Mouse (Mus musculus) forebrain, embryonic 12.5 days (tissue): Measurements from ENCODE around the gene Camk1. TPM values are rescaled to one million over a fixed set of nuclear protein-coding genes. Genes with fewer than 3 reads are reported as not detected.

Experiments used
- ATAC-seq: fragments of 200-750 bp; cut with Nextera tagmentation; 2 replicates; pipeline ENCODE4 v1.8.0; 2017; ENCODE audit warnings: moderate TSS enrichment; ENCODE audit not compliant: low FRiP score
- H3K27ac ChIP-seq: fragments of 300-500 bp; sonication (generic); 2 replicates; pipeline ENCODE4 v1.5.1; 2016; ENCODE audit warnings: mild to moderate bottlenecking
- H3K27me3 ChIP-seq: fragments of 300-500 bp; sonication (generic); 2 replicates; pipeline ENCODE4 v1.6.1; 2016; ENCODE audit warnings: mild to moderate bottlenecking
- H3K36me3 ChIP-seq: fragments of 300-500 bp; sonication (generic); replicated peaks from 2 replicates; pipeline ENCODE4 v1.6.1; 2016; ENCODE audit warnings: mild to moderate bottlenecking
- H3K4me1 ChIP-seq: fragments of 300-500 bp; sonication (generic); 2 replicates; pipeline ENCODE4 v1.6.1; 2016
- H3K4me2 ChIP-seq: fragments of 300-500 bp; sonication (generic); 2 replicates; pipeline ENCODE4 v1.6.1; 2016; ENCODE audit warnings: mild to moderate bottlenecking, moderate library complexity
- H3K4me3 ChIP-seq: fragments of 300-500 bp; sonication (generic); replicated peaks from 2 replicates; pipeline ENCODE4 v1.5.1; 2016; ENCODE audit warnings: mild to moderate bottlenecking
- H3K9ac ChIP-seq: fragments of 300-500 bp; sonication (generic); 2 replicates; pipeline ENCODE4 v1.6.1; 2016; ENCODE audit warnings: mild to moderate bottlenecking
- H3K9me3 ChIP-seq: fragments of 300-500 bp; sonication (generic); 2 replicates; pipeline ENCODE4 v1.6.1; 2016
- WGBS: fragments of 180-500 bp; shearing (Covaris S2); methylation state at CpG from one replicate; pipeline ENCODE4 v1.1.7; 2016; 5-methylcytosine and 5-hydroxymethylcytosine counted together
- polyA plus RNA-seq: library from polyadenylated mRNA; unstranded; fragments of >200 nt; fragmentation: Nextera tagmentation; extraction: Ambion mirVana; gene quantifications from 2 replicates; pipeline ENCODE4 v1.2.1, GENCODE M21; 2016

The Camk1 gene
- polyA plus RNA-seq, 1 experiment from 2014 or later: 59.1 TPM

DNA sequence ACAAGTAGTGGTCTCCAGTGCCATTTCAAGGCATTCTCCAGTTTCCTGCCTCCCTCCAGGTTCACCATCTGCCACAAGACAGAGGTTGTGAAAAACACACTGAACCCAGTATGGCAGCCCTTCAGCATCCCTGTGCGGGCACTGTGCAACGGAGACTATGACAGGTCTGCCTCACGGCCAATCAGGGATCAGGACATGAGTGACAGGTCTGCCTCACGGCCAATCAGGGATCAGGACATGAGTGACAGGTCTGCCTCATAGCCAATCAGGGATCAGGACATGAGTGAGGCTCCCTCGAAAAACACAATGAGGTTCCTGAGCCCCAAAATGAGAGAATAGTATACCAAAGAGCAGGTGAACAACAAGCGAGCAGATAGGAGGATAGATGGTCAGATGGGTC, 53.4 kb downstream of the Camk1 start:
- H3K27me3 ChIP-seq: peaks cover 6% of the 10 kb centered on the region
- no peaks in the 10 kb centered on the region for H3K4me1 ChIP-seq
- no peak overlapping the region for H3K27ac ChIP-seq
- 70% methylated on average over 6 of the region's 6 CpGs for WGBS
- no peak overlapping the region for H3K9ac ChIP-seq
- no peak overlapping the region for H3K4me2 ChIP-seq
- H3K4me3 ChIP-seq: no peak overlapping the region
- no peaks in the 10 kb centered on the region for H3K36me3 ChIP-seq
- H3K9me3 ChIP-seq: no peaks in the 10 kb centered on the region
- ATAC-seq: no peak

DNA sequence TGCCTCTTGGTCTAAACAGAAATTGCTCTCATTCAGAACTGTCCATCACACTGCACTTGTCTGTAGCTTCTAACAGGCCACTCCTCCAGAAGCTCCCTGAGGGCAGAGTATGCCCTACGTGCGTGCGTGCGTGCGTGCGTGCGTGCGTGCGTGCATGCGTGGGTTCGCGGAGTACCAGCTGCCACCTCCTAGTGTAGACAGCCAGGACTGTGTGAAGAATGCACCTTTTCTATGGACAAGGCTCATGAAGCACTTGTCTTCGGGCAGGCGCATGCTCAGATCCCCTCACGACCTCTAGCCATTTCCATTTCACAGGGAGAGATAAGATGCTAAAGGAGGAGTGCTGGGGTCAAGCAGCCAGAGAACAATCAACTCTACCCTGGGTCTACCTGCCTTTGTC, 54.4 kb downstream of the Camk1 start:
- Histone ChIP-seq H3K4me2 (no peak overlapping the region), H3K27me3 (peaks cover 16% of the 10 kb centered on the region), H3K36me3 (no peaks in the 10 kb centered on the region), H3K9me3 (no peaks in the 10 kb centered on the region), H3K9ac (no peak overlapping the region), H3K4me1 (no peaks in the 10 kb centered on the region), H3K4me3 (no peak overlapping the region), H3K27ac (no peak overlapping the region)
- 93% methylated on average over 15 of the region's 15 CpGs for WGBS
- ATAC-seq: no peak

DNA sequence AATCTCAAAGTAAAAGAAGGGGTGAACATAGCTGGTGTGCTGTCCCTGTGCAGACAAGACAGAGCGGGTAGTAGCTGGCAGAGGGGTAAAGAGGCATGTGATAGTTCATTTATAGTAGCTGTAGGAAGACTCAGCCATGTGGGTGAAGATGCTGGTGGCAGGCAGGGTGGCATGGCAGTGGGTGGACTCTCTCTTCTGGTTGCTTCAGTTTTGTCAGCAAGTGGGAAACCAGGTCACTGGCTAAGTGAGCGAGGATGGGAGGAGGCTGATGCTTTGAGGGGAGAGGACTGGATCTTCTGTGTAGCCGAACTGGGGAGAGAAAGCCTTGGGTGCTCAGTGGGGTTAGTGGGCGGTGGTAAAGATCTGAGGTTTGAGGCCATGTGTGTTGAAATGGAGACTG, 56.5 kb downstream of the Camk1 start:
- Histone ChIP-seq H3K36me3 (no peaks in the 10 kb centered on the region), H3K27me3 (peaks cover 37% of the 10 kb centered on the region), H3K4me1 (peaks cover 11% of the 10 kb centered on the region), H3K27ac (no peak overlapping the region), H3K9ac (no peak overlapping the region), H3K9me3 (no peaks in the 10 kb centered on the region), H3K4me2 (no peak overlapping the region), H3K4me3 (no peak overlapping the region)
- 78% methylated on average over 4 of the region's 4 CpGs for WGBS
- ATAC-seq: no peak

DNA sequence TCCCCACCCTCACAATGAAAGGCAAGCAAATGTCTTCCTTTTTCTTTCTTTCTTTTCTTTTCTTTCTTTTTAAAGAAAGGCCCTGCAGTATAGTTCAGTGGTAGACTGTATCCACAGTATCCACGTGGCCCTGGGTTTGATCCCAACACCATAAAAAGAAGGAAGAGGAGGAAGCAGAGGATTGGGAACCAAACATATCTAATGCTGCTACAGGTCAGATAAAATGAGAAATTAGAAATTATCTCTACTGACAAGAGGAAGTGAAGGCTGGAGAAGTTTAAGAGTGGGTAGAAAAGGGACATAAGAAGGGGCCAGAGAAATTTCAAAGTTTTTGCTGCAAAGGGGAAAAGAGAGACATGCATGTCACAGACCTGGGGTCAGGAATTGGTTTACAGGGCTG, 57.5 kb downstream of the Camk1 start:
- H3K27me3 ChIP-seq: peaks cover 46% of the 10 kb centered on the region
- 48% methylated on average over 1 of the region's 1 CpGs for WGBS
- no peak overlapping the region for H3K27ac ChIP-seq
- ATAC-seq: no peak
- H3K9me3 ChIP-seq: no peaks in the 10 kb centered on the region
- H3K9ac ChIP-seq: no peak overlapping the region
- H3K4me3 ChIP-seq: no peak overlapping the region
- no peaks in the 10 kb centered on the region for H3K36me3 ChIP-seq
- H3K4me2 ChIP-seq: no peak overlapping the region
- peaks cover 14% of the 10 kb centered on the region for H3K4me1 ChIP-seq

DNA sequence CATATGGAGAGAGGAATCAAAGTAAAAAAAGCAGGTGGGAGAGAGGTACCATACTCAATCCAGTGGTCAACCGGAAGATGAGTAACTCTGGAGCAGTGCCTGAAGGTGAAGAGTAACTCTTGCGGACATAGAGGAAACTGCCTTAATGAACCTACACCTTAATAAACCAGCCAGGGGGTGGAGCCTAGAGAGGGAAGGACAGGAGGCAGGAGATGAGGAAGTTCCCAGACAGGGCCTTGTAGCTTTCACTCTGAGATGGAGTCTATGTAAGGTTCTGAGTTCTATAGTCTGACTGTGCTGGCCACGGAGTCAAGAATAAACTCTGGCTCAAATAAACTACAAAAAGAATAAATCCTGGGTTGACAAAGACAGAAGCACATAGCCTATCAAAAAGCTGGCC, 58.9 kb downstream of the Camk1 start:
- H3K27me3 ChIP-seq: peaks cover 53% of the 10 kb centered on the region
- no peak overlapping the region for H3K4me2 ChIP-seq
- peaks cover 14% of the 10 kb centered on the region for H3K4me1 ChIP-seq
- H3K9me3 ChIP-seq: no peaks in the 10 kb centered on the region
- H3K27ac ChIP-seq: no peak overlapping the region
- ATAC-seq: no peak
- no peak overlapping the region for H3K4me3 ChIP-seq
- H3K36me3 ChIP-seq: peaks cover 3% of the 10 kb centered on the region; the same call in 1 of the 2 replicates
- H3K9ac ChIP-seq: no peak overlapping the region
- WGBS: 75% methylated on average over 3 of the region's 3 CpGs

Other genes with a start within 250 kb of the Camk1 start
- 30.6 and 35.4 TPM in 2 replicates for gene Lhfpl4, start 148.6 kb downstream of the Camk1 start, polyA plus RNA-seq
- 46.2 and 50.0 TPM in 2 replicates for gene Mtmr14, start 106.1 kb downstream of the Camk1 start, polyA plus RNA-seq
- gene Cpne9, start 61.7 kb downstream of the Camk1 start, polyA plus RNA-seq: 0.22 and 0.34 TPM in 2 replicates
- gene Brpf1, start 36.8 kb downstream of the Camk1 start, polyA plus RNA-seq: 30.6 and 34.7 TPM in 2 replicates
- 13.6 and 13.7 TPM in 2 replicates for gene Ogg1, start 17.0 kb downstream of the Camk1 start, polyA plus RNA-seq
- gene Tada3, start 33.9 kb upstream of the Camk1 start, polyA plus RNA-seq: 67.6 and 70.7 TPM in 2 replicates
- gene Arpc4, start 34.1 kb upstream of the Camk1 start, polyA plus RNA-seq: 327 and 333 TPM in 2 replicates
- 6.5 and 7.0 TPM in 2 replicates for gene Ttll3, start 45.3 kb upstream of the Camk1 start, polyA plus RNA-seq
- 23.8 and 28.1 TPM in 2 replicates for gene Rpusd3, start 75.4 kb upstream of the Camk1 start, polyA plus RNA-seq
- not detected in 2 replicates for gene Cidec, start 91.8 kb upstream of the Camk1 start, polyA plus RNA-seq
- 68.5 and 71.3 TPM in 2 replicates for gene Jagn1, start 98.6 kb upstream of the Camk1 start, polyA plus RNA-seq
- gene Il17re, start 114.5 kb upstream of the Camk1 start, polyA plus RNA-seq: 0.46 and 0.55 TPM in 2 replicates
- 1.6 and 2.2 TPM in 2 replicates for gene Il17rc, start 127.4 kb upstream of the Camk1 start, polyA plus RNA-seq
- 39.6 and 43.1 TPM in 2 replicates for gene Creld1, start 139.3 kb upstream of the Camk1 start, polyA plus RNA-seq
- gene Prrt3, start 157.9 kb upstream of the Camk1 start, polyA plus RNA-seq: 2.3 and 2.4 TPM in 2 replicates
- gene Emc3, start 187.7 kb upstream of the Camk1 start, polyA plus RNA-seq: 77.4 and 78.5 TPM in 2 replicates
- 15.9 and 18.8 TPM in 2 replicates for gene Fancd2, start 187.7 kb upstream of the Camk1 start, polyA plus RNA-seq